ENCODE assay signal across 10 mouse cellular contexts in the genomic region with DNA sequence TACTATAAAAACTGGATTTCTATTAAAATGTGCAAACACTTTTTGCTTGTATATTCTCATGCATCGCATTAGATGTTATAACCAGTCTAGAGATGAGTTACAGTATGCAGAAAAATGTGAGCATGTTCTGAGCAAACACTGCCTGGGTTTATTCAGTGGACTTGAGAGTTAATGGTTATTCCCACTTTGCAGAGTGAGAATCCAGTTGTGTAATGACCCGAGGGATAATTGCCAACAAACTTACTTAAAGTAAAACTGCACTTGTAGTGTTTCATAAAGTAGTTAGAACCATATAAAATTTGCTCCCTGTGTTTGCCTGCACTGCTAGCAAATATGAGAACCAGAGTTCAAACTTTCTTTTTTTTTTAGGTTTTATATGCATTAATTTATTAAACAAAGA.
"Had no signal": no experiment of that assay in that cellular context is flagged by ENCODE, and none has a peak within 500 bp of the region (broad histone marks: within the 10 kb centered on the region; RNA-seq: fewer than 3 reads in every experiment).

No protein-coding gene starts in this region.

- H3K27ac ChIP-seq: hindbrain, embryonic 12.5 days; limb, embryonic 13.5 days; liver, embryonic 14.5 days; midbrain, embryonic 13.5 days; neural tube, embryonic 15.5 days had no signal

- H3K9me3 ChIP-seq: hindbrain, embryonic 12.5 days; limb, embryonic 13.5 days; midbrain, embryonic 13.5 days; neural tube, embryonic 15.5 days had no signal

- H3K27me3 ChIP-seq: hindbrain, embryonic 12.5 days; limb, embryonic 13.5 days; midbrain, embryonic 13.5 days; neural tube, embryonic 15.5 days had no signal

- H3K9ac ChIP-seq: hindbrain, embryonic 12.5 days; limb, embryonic 13.5 days; liver, embryonic 14.5 days; midbrain, embryonic 13.5 days; neural tube, embryonic 15.5 days had no signal

- ATAC-seq: hindbrain, embryonic 16.5 days; inflammation-experienced regulatory T-cells, adult 6 months; intestine, postnatal 0 days; midbrain, embryonic 13.5 days had no signal

- DNase-seq: thymus, postnatal 36 days had no signal

- H3K4me3 ChIP-seq: hindbrain, embryonic 12.5 days; limb, embryonic 13.5 days; midbrain, embryonic 13.5 days; myocyte; neural tube, embryonic 15.5 days had no signal

- H3K4me1 ChIP-seq: hindbrain, embryonic 12.5 days; limb, embryonic 13.5 days; midbrain, embryonic 13.5 days; neural tube, embryonic 15.5 days had no signal

- H3K4me2 ChIP-seq: hindbrain, embryonic 12.5 days; limb, embryonic 13.5 days; midbrain, embryonic 13.5 days; neural tube, embryonic 15.5 days had no signal

- H3K36me3 ChIP-seq: hindbrain, embryonic 12.5 days; limb, embryonic 13.5 days; midbrain, embryonic 13.5 days; neural tube, embryonic 15.5 days had no signal
